Mouse (Mus musculus) hindbrain, postnatal 0 days (tissue): ENCODE results near the gene Spata21. TPM values are rescaled to one million over a fixed set of nuclear protein-coding genes. Genes with fewer than 3 reads are reported as not detected.
A peak's percentile ranks its signal among the peaks of the same experiment; 100 is the strongest.

ENCODE experiments used
- ATAC-seq: fragments of 200-750 bp; cut with Nextera tagmentation; 2 replicates; pipeline ENCODE4 v1.8.0; 2017; ENCODE audit warnings: mild to moderate bottlenecking, moderate TSS enrichment, moderate library complexity
- DNase-seq: peaks from one replicate; pipeline ENCODE4 v3.0.0-alpha.2; 2015; ENCODE audit warnings: low spot score
- H3K27ac ChIP-seq: fragments of 300-500 bp; sonication (generic); 2 replicates; pipeline ENCODE4 v1.5.1; 2014; ENCODE audit warnings: mild to moderate bottlenecking
- H3K27me3 ChIP-seq: fragments of 300-500 bp; sonication (generic); 2 replicates; pipeline ENCODE4 v1.6.1; 2014; ENCODE audit warnings: low read length, mixed read lengths; ENCODE audit not compliant: insufficient read depth
- H3K36me3 ChIP-seq: fragments of 300-500 bp; sonication (generic); 2 replicates; pipeline ENCODE4 v1.6.1; 2014; ENCODE audit warnings: low read length, mixed read lengths; ENCODE audit not compliant: insufficient read depth
- H3K4me1 ChIP-seq: fragments of 300-500 bp; sonication (generic); 2 replicates; pipeline ENCODE4 v1.6.1; 2014; ENCODE audit warnings: antibody characterized with exemption, low read length, mixed read lengths; ENCODE audit not compliant: insufficient read depth
- H3K4me2 ChIP-seq: fragments of 300-500 bp; sonication (generic); 2 replicates; pipeline ENCODE4 v1.6.1; 2014; ENCODE audit warnings: low read depth, mild to moderate bottlenecking, low read length, moderate library complexity, mixed read lengths
- H3K4me3 ChIP-seq: fragments of 300-500 bp; sonication (generic); 2 replicates; pipeline ENCODE4 v1.5.1; 2014; ENCODE audit warnings: low read length
- H3K9ac ChIP-seq: fragments of 300-500 bp; sonication (generic); replicated peaks from 2 replicates; pipeline ENCODE4 v1.6.1; 2014; ENCODE audit warnings: mild to moderate bottlenecking, low read length, moderate library complexity, mixed read lengths
- H3K9me3 ChIP-seq: fragments of 300-500 bp; sonication (generic); 2 replicates; pipeline ENCODE4 v1.6.1; 2016; ENCODE audit warnings: low read length, mixed read lengths
- CTCF ChIP-seq: IDR thresholded peaks from 2 replicates; pipeline ENCODE4 v1.5.1; 2016; ENCODE audit warnings: antibody characterized with exemption, control low read depth, low read depth
- WGBS: fragments of 180-500 bp; shearing (Covaris S2); extraction: QIAGEN DNeasy Blood & Tissue Kit; methylation state at CpG from one replicate; pipeline ENCODE4 v1.1.7; 2014; 5-methylcytosine and 5-hydroxymethylcytosine counted together
- polyA plus RNA-seq: library from polyadenylated mRNA; unstranded; fragments of >200 nt; fragmentation: Nextera tagmentation; extraction: Ambion mirVana; gene quantifications from 2 replicates; pipeline ENCODE4 v1.2.1, GENCODE M21; 2015
- total RNA-seq: library from RNA; depleted of rRNA; stranded (reverse); fragments of >200 nt; gene quantifications from 2 replicates; pipeline ENCODE4 v1.2.3, GENCODE M21; 2014; rRNA removed

Spata21 gene
- total RNA-seq = 0.37 and 0.90 TPM in 2 replicates
- 0.84 and 1.6 TPM in 2 replicates for polyA plus RNA-seq

DNA sequence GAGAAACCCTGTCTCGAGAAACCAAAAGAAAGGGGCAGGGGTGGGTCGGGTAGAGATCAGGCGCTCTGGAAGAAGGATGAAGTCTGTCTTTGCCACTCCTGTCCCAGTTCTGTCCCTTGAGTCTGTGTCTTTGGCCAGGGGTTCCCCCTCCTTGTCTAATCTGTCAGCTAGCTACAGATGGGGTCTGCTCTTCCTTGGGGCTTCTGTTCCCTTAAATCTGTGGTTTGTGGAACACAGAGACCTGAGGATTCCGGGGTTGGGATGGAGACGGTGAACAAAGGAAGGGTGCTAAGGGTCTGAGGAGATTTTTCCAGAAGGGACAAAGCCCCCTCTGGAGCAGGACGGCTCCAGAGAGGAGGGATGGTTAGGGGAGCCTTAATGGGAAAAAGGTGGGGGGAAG lies at the start of gene Spata21:
TSS of gene Spata21 (plus strand) at position 301 of the 400 bp plus-strand sequence.
- TF ChIP-seq CTCF = no peak
- Histone ChIP-seq H3K36me3 (no peaks in the 10 kb centered on the region), H3K4me2 (no peak within 1 kb of the TSS), H3K9me3 (no peaks in the 10 kb centered on the region), H3K4me3 (no peak within 1 kb of the TSS), H3K4me1 (no peaks in the 10 kb centered on the region), H3K27ac (no peak within 1 kb of the TSS), H3K9ac (no peak within 1 kb of the TSS), H3K27me3 (no peaks in the 10 kb centered on the region)
- no peak for DNase-seq
- no peak for ATAC-seq
- 71% methylated on average over 6 of the region's 6 CpGs for WGBS

- H3K9ac ChIP-seq = no peak overlapping the region
- TF ChIP-seq CTCF = no peak
- no peaks in the 10 kb centered on the region for H3K4me1 ChIP-seq
- 47% methylated on average over 12 of the region's 12 CpGs for WGBS
- no peak for DNase-seq
- H3K4me3 ChIP-seq = no peak overlapping the region
- H3K27me3 ChIP-seq = no peaks in the 10 kb centered on the region
- ATAC-seq = no peak
- no peaks in the 10 kb centered on the region for H3K9me3 ChIP-seq
- H3K27ac ChIP-seq = no peak overlapping the region
- no peaks in the 10 kb centered on the region for H3K36me3 ChIP-seq
- no peak overlapping the region for H3K4me2 ChIP-seq
These were observed 47.0 kb upstream of the Spata21 start for GRCm38 (mm10) chr4:141041117-141041516.

GRCm38 (mm10) chr4:141044816-141045215 lies 43.3 kb upstream of the Spata21 start:
- DNase-seq (peak; percentile 85), ATAC-seq (peak; percentile 63)
- H3K36me3 ChIP-seq = no peaks in the 10 kb centered on the region
- no peak overlapping the region for H3K9ac ChIP-seq
- TF ChIP-seq CTCF = peak; percentile 89
- H3K4me1 ChIP-seq = peaks cover 17% of the 10 kb centered on the region
- H3K9me3 ChIP-seq = no peaks in the 10 kb centered on the region
- WGBS = 9% methylated on average over 8 of the region's 8 CpGs
- H3K4me2 ChIP-seq = no peak overlapping the region
- H3K27me3 ChIP-seq = no peaks in the 10 kb centered on the region
- 0 out of 2 replicates have a peak overlapping the region, but pooled peaks have one; percentile 4 for H3K27ac ChIP-seq
- H3K4me3 ChIP-seq = no peak overlapping the region

DNA sequence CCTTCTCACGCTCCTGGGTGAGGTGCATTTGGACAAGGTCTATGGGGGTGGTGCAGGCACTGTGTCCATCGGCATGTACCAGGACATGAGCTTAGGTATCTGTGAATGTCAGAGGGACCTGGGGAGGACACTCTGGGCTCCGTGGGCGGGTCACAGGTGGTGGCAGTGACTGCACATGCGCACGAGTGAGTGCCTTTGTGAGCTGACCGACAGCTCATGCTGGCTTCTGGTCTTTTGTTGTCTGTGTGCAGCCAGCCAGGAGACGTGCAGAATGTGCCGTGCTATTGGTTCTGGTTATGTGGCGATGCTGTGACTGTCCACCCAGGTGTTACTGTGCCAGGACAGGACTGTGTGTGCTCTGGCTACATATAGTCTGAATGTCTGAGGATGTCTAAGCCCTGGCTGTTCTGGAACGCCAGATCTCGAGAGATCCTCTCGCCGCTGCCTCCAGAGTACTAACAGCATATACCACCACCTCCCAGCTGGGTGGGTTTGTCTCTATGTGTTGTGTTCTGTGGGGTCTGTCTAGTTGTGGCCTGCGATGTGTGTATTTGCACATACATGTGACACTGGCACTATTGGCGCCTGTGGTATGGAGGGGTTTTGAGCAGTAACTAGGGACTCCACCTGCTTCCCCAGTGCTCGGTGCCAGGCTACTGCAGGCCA lies 39.2 kb upstream of the Spata21 start:
- no peak overlapping the region for H3K4me2 ChIP-seq
- no peaks in the 10 kb centered on the region for H3K27me3 ChIP-seq
- ATAC-seq = peak; percentile 24
- TF ChIP-seq CTCF = no peak
- H3K4me1 ChIP-seq = peaks cover 27% of the 10 kb centered on the region
- DNase-seq = peak; percentile 72
- no peaks in the 10 kb centered on the region for H3K36me3 ChIP-seq
- 20% methylated on average over 17 of the region's 17 CpGs for WGBS
- no peaks in the 10 kb centered on the region for H3K9me3 ChIP-seq
- peak overlapping the region; percentile 18; the same call in 1 of the 2 replicates for H3K9ac ChIP-seq
- H3K4me3 ChIP-seq = no peak overlapping the region
- peak overlapping the region; percentile 86 for H3K27ac ChIP-seq

DNA sequence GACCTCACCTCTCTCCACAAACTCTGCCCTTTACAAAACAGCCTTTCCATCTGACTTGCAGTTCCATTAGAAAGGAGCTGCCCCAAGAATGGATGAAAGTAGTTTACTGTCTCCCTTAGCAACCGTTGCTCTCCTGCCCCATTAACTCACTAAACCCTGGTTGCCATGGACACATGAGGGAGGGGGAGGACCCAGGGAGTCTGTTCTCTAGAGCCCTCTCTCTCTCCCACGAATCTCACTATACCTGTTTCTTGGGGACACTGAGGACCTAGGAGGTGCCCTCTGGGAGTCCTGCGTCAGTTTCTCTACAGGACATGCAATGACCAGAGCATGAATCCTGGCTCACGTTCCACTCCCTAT lies 38.7 kb upstream of the Spata21 start:
- H3K4me2 ChIP-seq = no peak overlapping the region
- peaks cover 27% of the 10 kb centered on the region for H3K4me1 ChIP-seq
- H3K4me3 ChIP-seq = no peak overlapping the region
- H3K36me3 ChIP-seq = no peaks in the 10 kb centered on the region
- no peaks in the 10 kb centered on the region for H3K27me3 ChIP-seq
- peak; percentile 86 for DNase-seq
- H3K9ac ChIP-seq = no peak overlapping the region
- no peaks in the 10 kb centered on the region for H3K9me3 ChIP-seq
- WGBS = 14% methylated on average over 4 of the region's 4 CpGs
- peak overlapping the region; percentile 86 for H3K27ac ChIP-seq
- TF ChIP-seq CTCF = no peak
- ATAC-seq = peak; percentile 50

DNA sequence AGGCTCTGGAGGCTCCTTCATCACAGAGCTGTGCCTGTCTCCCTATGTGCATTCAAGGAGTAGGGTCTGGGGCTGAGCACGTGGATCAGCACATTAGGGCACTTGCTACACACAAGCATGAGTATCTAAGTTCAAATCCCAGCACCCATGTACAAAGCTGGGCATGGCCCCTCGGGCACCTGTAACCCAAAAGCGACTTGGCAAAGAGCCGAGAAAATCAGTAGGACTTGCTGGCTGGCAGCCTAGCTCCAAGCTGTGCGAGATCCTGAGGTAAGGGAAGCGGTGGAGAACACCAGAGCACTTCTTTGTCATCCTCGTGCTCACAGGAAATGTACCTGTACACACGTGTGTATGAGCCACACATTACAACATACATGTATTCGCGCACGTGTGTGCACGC lies 35.7 kb upstream of the Spata21 start:
- Histone ChIP-seq H3K4me3 (no peak overlapping the region), H3K36me3 (no peaks in the 10 kb centered on the region), H3K27me3 (no peaks in the 10 kb centered on the region), H3K4me2 (no peak overlapping the region), H3K9ac (no peak overlapping the region), H3K27ac (no peak overlapping the region; the same call in 1 of the 2 replicates), H3K4me1 (peaks cover 27% of the 10 kb centered on the region), H3K9me3 (no peaks in the 10 kb centered on the region)
- WGBS = 67% methylated on average over 12 of the region's 12 CpGs
- DNase-seq (no peak), ATAC-seq (no peak)
- TF ChIP-seq CTCF = no peak

GRCm38 (mm10) chr4:141053138-141053537 lies 35.0 kb upstream of the Spata21 start:
- H3K4me2 ChIP-seq = peak overlapping the region; percentile 29
- no peaks in the 10 kb centered on the region for H3K27me3 ChIP-seq
- H3K27ac ChIP-seq = peak overlapping the region; percentile 72; the same call in 1 of the 2 replicates
- no peaks in the 10 kb centered on the region for H3K36me3 ChIP-seq
- 40% methylated on average over 8 of the region's 8 CpGs for WGBS
- ATAC-seq (no peak), DNase-seq (no peak)
- no peak overlapping the region for H3K4me3 ChIP-seq
- peaks cover 27% of the 10 kb centered on the region for H3K4me1 ChIP-seq
- no peak for TF ChIP-seq CTCF
- peak overlapping the region; percentile 37; the same call in 1 of the 2 replicates for H3K9ac ChIP-seq
- no peaks in the 10 kb centered on the region for H3K9me3 ChIP-seq
